Mouse (Mus musculus): Measurements from ENCODE around the gene Pank2. TPM values are rescaled to one million over a fixed set of nuclear protein-coding genes. Genes with fewer than 3 reads are reported as not detected.

The Pank2 gene
- total and polyA plus RNA-seq, 3 experiments, result 34.9 to 275 (median 71.8) TPM

DNA sequence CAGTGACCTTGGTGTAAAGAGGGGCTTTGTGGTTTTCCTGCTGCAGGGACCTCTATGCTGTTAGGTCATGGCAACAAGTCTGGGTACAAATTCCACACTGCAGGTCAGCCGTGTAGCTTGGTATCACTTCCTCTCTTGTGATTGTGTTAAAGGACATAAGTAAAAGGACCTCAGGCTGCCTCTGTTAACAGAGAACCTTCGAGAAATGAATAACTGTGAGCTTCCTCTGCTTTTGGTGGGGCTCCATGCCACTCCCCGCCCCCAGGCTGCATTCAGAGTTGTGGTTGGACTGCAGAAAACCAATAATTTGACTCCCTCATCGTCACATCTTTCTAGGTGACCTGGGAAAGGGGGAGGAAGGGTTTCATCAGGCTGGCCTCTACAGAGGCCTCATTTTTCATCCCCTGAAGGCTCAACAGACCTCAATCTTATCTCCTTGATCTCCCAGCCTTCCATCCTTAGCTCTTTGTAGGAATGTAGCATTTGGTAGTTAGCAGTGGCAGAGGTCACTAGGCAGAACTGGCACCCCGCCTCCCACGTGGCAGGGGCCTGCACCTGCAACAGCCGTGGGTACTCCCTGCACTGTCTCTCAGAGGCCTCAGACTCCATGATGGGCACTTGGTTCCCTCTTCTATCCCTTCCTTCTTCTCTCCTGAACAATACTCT lies 27.2 kb upstream of the Pank2 start (continued):
- TF ChIP-seq JUND (IDR thresholded peaks at IDR 0.05; ENCODE audit: low read depth, low read length) (no peak), BHLHE40 (IDR thresholded peaks at IDR 0.05; ENCODE audit: borderline replicate concordance, low read depth, low read length) (no peak), RCOR1 (IDR thresholded peaks at IDR 0.05; ENCODE audit: low read depth, low read length) (0 out of 2 replicates have a peak, but pooled peaks have one; percentile 47)

DNA sequence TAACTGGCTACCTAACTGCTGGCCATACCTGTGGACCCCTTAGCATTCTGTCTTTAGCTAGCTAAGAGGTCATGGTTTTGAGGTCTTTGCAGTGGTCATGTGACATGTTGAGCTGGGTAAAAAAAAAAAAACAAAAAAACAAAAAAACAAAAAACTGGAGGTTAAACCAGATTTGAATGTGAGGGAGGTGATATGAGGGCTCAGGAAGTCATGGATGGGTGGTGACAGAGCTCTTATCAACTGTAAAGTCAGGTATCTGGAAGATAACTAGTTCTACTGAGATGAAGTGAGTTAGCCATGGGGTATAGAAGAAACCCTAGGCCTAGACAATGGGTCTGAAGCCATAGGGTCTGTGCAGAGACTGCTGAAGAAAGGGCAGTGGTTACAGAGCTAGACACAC lies 20.1 kb upstream of the Pank2 start:
- H3K4me1 ChIP-seq (ENCODE audit: control insufficient read depth in 1 of 2, insufficient read depth in 2 of 2, low read length in 2 of 2), result peaks cover 17 to 36% of the 10 kb centered on the region in 2 experiments
- H3K9me3 ChIP-seq (replicated peaks; ENCODE audit: insufficient read depth, low read length), result no peaks in the 10 kb centered on the region
- 0 out of 2 replicates have a peak overlapping the region, but pooled peaks have one; percentile 13 for H3K9ac ChIP-seq (ENCODE audit: control insufficient read depth, low read depth, low read length, poor library complexity, severe bottlenecking)
- peak; percentile 58 for DNase-seq (ENCODE audit: low read depth, low spot score)
- no peaks in the 10 kb centered on the region for H3K27me3 ChIP-seq (ENCODE audit: control insufficient read depth in 1 of 2, insufficient read depth in 2 of 2, low read length in 2 of 2)
- H3K4me3 ChIP-seq (ENCODE audit: control insufficient read depth in 1 of 2, insufficient read depth in 1 of 2, low read depth in 2 of 2, low read length in 2 of 2), result no peak overlapping the region
- H3K79me2 ChIP-seq (ENCODE audit: control insufficient read depth, insufficient read depth, low read length, poor library complexity), result no peaks in the 10 kb centered on the region
- peak overlapping the region; percentile 96 for H3K27ac ChIP-seq (ENCODE audit: control insufficient read depth, low read depth, low read length)
- peaks cover 10 to 34% of the 10 kb centered on the region in 2 experiments; a peak in 3 of 4 replicates for H3K36me3 ChIP-seq (ENCODE audit: control insufficient read depth in 1 of 2, insufficient read depth in 2 of 2, low read length in 2 of 2)
- TF ChIP-seq POLR2AphosphoS5 (IDR thresholded peaks at IDR 0.05; ENCODE audit: borderline replicate concordance, low read depth, low read length) (no peak), MYC (IDR thresholded peaks at IDR 0.05; ENCODE audit: low read depth, low read length) (no peak), UBTF (IDR thresholded peaks at IDR 0.05; ENCODE audit: borderline replicate concordance, insufficient read depth, low read depth, low read length) (no peak), TCF12 (IDR thresholded peaks at IDR 0.05; ENCODE audit: low read depth, low read length) (peak; percentile 93), CHD1 (IDR thresholded peaks at IDR 0.05; ENCODE audit: low read depth, low read length) (no peak), ETS1 (IDR thresholded peaks at IDR 0.05; ENCODE audit: low read depth, low read length) (peak; percentile 86), MAFK (IDR thresholded peaks at IDR 0.05; ENCODE audit: borderline replicate concordance, low read depth, low read length) (peak; percentile 62; the same call in 1 of the 2 replicates), MXI1 (IDR thresholded peaks at IDR 0.05; ENCODE audit: low read depth, low read length) (peak; percentile 62), TAL1 (IDR thresholded peaks at IDR 0.05; ENCODE audit: low read length) (no peak), ZKSCAN1 (IDR thresholded peaks at IDR 0.05; ENCODE audit: low read depth, low read length) (peak; percentile 42; the same call in 1 of the 2 replicates), MAZ (IDR thresholded peaks at IDR 0.05; ENCODE audit: low read depth, low read length) (no peak), E2F4 (IDR thresholded peaks at IDR 0.05; ENCODE audit: borderline replicate concordance, low read depth, low read length) (no peak), ZNF384 (IDR thresholded peaks at IDR 0.05; ENCODE audit: low read depth, low read length) (peak; percentile 95), RAD21 (IDR thresholded peaks at IDR 0.05; ENCODE audit: low read depth, low read length) (no peak), USF2 (IDR thresholded peaks at IDR 0.05; ENCODE audit: borderline replicate concordance in 1 of 2, insufficient read depth in 1 of 2, low read depth in 1 of 2, low read length in 2 of 2) (0 out of 4 replicates have a peak, but pooled peaks of 1 of the 2 experiments have one; percentile 62), EP300 (IDR thresholded peaks at IDR 0.05; ENCODE audit: low read depth in 1 of 2, low read length in 2 of 2) (peak; percentile 84 to 88), HCFC1 (IDR thresholded peaks at IDR 0.05; ENCODE audit: low read depth, low read length) (no peak), POLR2AphosphoS2 (IDR thresholded peaks at IDR 0.05; ENCODE audit: low read length) (no peak), KAT2A (conservative IDR thresholded peaks at IDR 0.05; ENCODE audit: low read depth, low read length) (no peak), ELF1 (IDR thresholded peaks at IDR 0.05; ENCODE audit: low read depth, low read length) (0 out of 2 replicates have a peak, but pooled peaks have one; percentile 23), RCOR1 (IDR thresholded peaks at IDR 0.05; ENCODE audit: low read depth, low read length) (peak; percentile 94), BHLHE40 (IDR thresholded peaks at IDR 0.05; ENCODE audit: borderline replicate concordance, low read depth, low read length) (peak; percentile 71; the same call in 1 of the 2 replicates), MYB (IDR thresholded peaks at IDR 0.05; ENCODE audit: low read depth, low read length) (no peak), JUND (IDR thresholded peaks at IDR 0.05; ENCODE audit: low read depth, low read length) (no peak), MAX (IDR thresholded peaks at IDR 0.05; ENCODE audit: low read length) (peak; percentile 52; the same call in 1 of the 2 replicates), CHD2 (IDR thresholded peaks at IDR 0.05; ENCODE audit: low read length) (no peak), MEF2A (IDR thresholded peaks at IDR 0.05; ENCODE audit: extremely low read depth, insufficient replicate concordance, low read depth, low read length, poor library complexity, severe bottlenecking) (peak; percentile 51; the same call in 1 of the 2 replicates), GATA1 (IDR thresholded peaks at IDR 0.05; ENCODE audit: low read depth, low read length) (peak; percentile 90), POLR2A (IDR thresholded peaks at IDR 0.05; ENCODE audit: control insufficient read depth in 1 of 2, insufficient read depth in 1 of 2, low read depth in 1 of 2, low read length in 2 of 2, poor library complexity in 1 of 2) (no peak), ZC3H11A (IDR thresholded peaks at IDR 0.05; ENCODE audit: low read depth, low read length) (no peak), USF1 (IDR thresholded peaks at IDR 0.05; ENCODE audit: low read depth, low read length) (peak; percentile 90), CTCF (IDR thresholded peaks at IDR 0.05 in 2 of 3, conservative IDR thresholded peaks at IDR 0.05 in 1 of 3; ENCODE audit: control insufficient read depth in 1 of 3, insufficient read depth in 1 of 3, low read depth in 2 of 3, low read length in 3 of 3, poor library complexity in 1 of 3, severe bottlenecking in 1 of 3) (no peak), ZMIZ1 (IDR thresholded peaks at IDR 0.05; ENCODE audit: low read depth, low read length) (no peak)
